Mouse (Mus musculus): ENCODE results near the gene Timm22.

Gene Timm22

GRCm38 (mm10) chr11:76388711-76389110, 18.0 kb upstream of the Timm22 start:
- DNase-seq (ENCODE audit: low spot score in 2 of 2) = no peak

- no peak for DNase-seq (ENCODE audit: low spot score in 2 of 2)
These were observed 14.2 kb upstream of the Timm22 start for GRCm38 (mm10) chr11:76392532-76392931.

- DNase-seq (ENCODE audit: low spot score in 2 of 2) = no peak
These were observed 13.8 kb upstream of the Timm22 start for GRCm38 (mm10) chr11:76392996-76393395.

- DNase-seq (ENCODE audit: low spot score in 2 of 2) = peak in 1 of 2 experiments; percentile 22
These were observed 9.0 kb upstream of the Timm22 start for GRCm38 (mm10) chr11:76397650-76398311.

GRCm38 (mm10) chr11:76398312-76398797, 8.4 kb upstream of the Timm22 start:
- no peak for DNase-seq (ENCODE audit: low spot score in 2 of 2)

- DNase-seq (ENCODE audit: low spot score in 2 of 2) = peak; percentile 92 to 94
These were observed 7.8 kb upstream of the Timm22 start, which contains the start of gene Nxn for GRCm38 (mm10) chr11:76398798-76399586. Nxn (minus strand) TSS chr11:76399140.

- peak; percentile 48 to 57 for DNase-seq (ENCODE audit: low spot score in 2 of 2)
These were observed 7.0 kb upstream of the Timm22 start for GRCm38 (mm10) chr11:76399587-76400330.

GRCm38 (mm10) chr11:76401398-76401797, 5.4 kb upstream of the Timm22 start:
- DNase-seq (ENCODE audit: low spot score in 2 of 2) = no peak

GRCm38 (mm10) chr11:76405113-76405512, 1.6 kb upstream of the Timm22 start:
- DNase-seq (ENCODE audit: low spot score in 2 of 2) = no peak

GRCm38 (mm10) chr11:76405626-76406264, 1.0 kb upstream of the Timm22 start:
- DNase-seq (ENCODE audit: low spot score in 2 of 2) = no peak

GRCm38 (mm10) chr11:76410826-76411225, 4.1 kb downstream of the Timm22 start:
- DNase-seq (ENCODE audit: low spot score in 2 of 2) = peak in 1 of 2 experiments; percentile 29

- no peak for DNase-seq (ENCODE audit: low spot score in 2 of 2)
These were observed 6.5 kb downstream of the Timm22 start for GRCm38 (mm10) chr11:76413202-76413601.

- DNase-seq (ENCODE audit: low spot score in 2 of 2) = no peak
These were observed 8.2 kb downstream of the Timm22 start for GRCm38 (mm10) chr11:76415001-76415400.

- no peak for DNase-seq (ENCODE audit: low spot score in 2 of 2)
These were observed 9.2 kb downstream of the Timm22 start for GRCm38 (mm10) chr11:76415985-76416384.

- peak in 1 of 2 experiments; percentile 35 for DNase-seq (ENCODE audit: low spot score in 2 of 2)
These were observed 11.7 kb downstream of the Timm22 start for GRCm38 (mm10) chr11:76418423-76418822.

- no peak for DNase-seq (ENCODE audit: low spot score in 2 of 2)
These were observed 12.4 kb downstream of the Timm22 start for GRCm38 (mm10) chr11:76419179-76419578.

- DNase-seq (ENCODE audit: low spot score in 2 of 2) = no peak
These were observed 14.1 kb downstream of the Timm22 start for GRCm38 (mm10) chr11:76420896-76421295.

- no peak for DNase-seq (ENCODE audit: low spot score in 2 of 2)
These were observed 19.0 kb downstream of the Timm22 start for GRCm38 (mm10) chr11:76425749-76426148.

- DNase-seq (ENCODE audit: low spot score in 2 of 2) = peak; percentile 41 to 50
These were observed 21.0 kb downstream of the Timm22 start for GRCm38 (mm10) chr11:76427781-76428180.

- no peak for DNase-seq (ENCODE audit: low spot score in 2 of 2)
These were observed 22.3 kb downstream of the Timm22 start for GRCm38 (mm10) chr11:76429046-76429445.

- DNase-seq (ENCODE audit: low spot score in 2 of 2) = no peak
These were observed 22.8 kb downstream of the Timm22 start for GRCm38 (mm10) chr11:76429556-76429955.
